Mouse (Mus musculus) stomach, embryonic 14.5 days (tissue): ENCODE results near the gene Aig1. TPM values are rescaled to one million over a fixed set of nuclear protein-coding genes. Genes with fewer than 3 reads are reported as not detected.

ENCODE experiments used
- ATAC-seq: fragments of 200-750 bp; cut with Nextera tagmentation; 2 replicates; pipeline ENCODE4 v1.8.0; 2017; ENCODE audit warnings: low read depth, moderate TSS enrichment; ENCODE audit not compliant: insufficient number of reproducible peaks, insufficient read depth, low FRiP score
- H3K27ac ChIP-seq: fragments of 300-500 bp; sonication (generic); 2 replicates; pipeline ENCODE4 v1.5.1; 2014; ENCODE audit warnings: mild to moderate bottlenecking, low read length, moderate library complexity, mixed read lengths
- H3K27me3 ChIP-seq: fragments of 300-500 bp; sonication (generic); 2 replicates; pipeline ENCODE4 v1.6.1; 2014; ENCODE audit warnings: low read length, control low read depth, mixed read lengths; ENCODE audit not compliant: control insufficient read depth, insufficient read depth
- H3K36me3 ChIP-seq: fragments of 300-500 bp; sonication (generic); 2 replicates; pipeline ENCODE4 v1.6.1; 2014; ENCODE audit warnings: mild to moderate bottlenecking, control low read depth, low read length, moderate library complexity, mixed read lengths; ENCODE audit not compliant: control insufficient read depth, insufficient read depth
- H3K4me1 ChIP-seq: fragments of 300-500 bp; sonication (generic); 2 replicates; pipeline ENCODE4 v1.6.1; 2014; ENCODE audit warnings: low read length, control low read depth, mixed read lengths; ENCODE audit not compliant: control insufficient read depth, insufficient read depth
- H3K4me2 ChIP-seq: fragments of 300-500 bp; sonication (generic); replicated peaks from 2 replicates; pipeline ENCODE4 v1.6.1; 2014; ENCODE audit warnings: low read depth, low read length, control low read depth
- H3K4me3 ChIP-seq: fragments of 300-500 bp; sonication (generic); 2 replicates; pipeline ENCODE4 v1.5.1; 2014; ENCODE audit warnings: low read depth, low read length, control low read depth
- H3K9ac ChIP-seq: fragments of 300-500 bp; sonication (generic); replicated peaks from 2 replicates; pipeline ENCODE4 v1.6.1; 2014; ENCODE audit warnings: low read depth, mild to moderate bottlenecking, control low read depth, low read length, moderate library complexity, mixed read lengths
- H3K9me3 ChIP-seq: fragments of 300-500 bp; sonication (generic); 2 replicates; pipeline ENCODE4 v1.6.1; 2016; ENCODE audit warnings: low read depth, low read length, control low read depth; ENCODE audit not compliant: control insufficient read depth
- WGBS: fragments of 180-500 bp; shearing (Covaris S2); extraction: QIAGEN DNeasy Blood & Tissue Kit; methylation state at CpG from one replicate; pipeline ENCODE4 v1.1.7; 2014; 5-methylcytosine and 5-hydroxymethylcytosine counted together
- polyA plus RNA-seq: library from polyadenylated mRNA; unstranded; fragments of >200 nt; fragmentation: Nextera tagmentation; extraction: Ambion mirVana; gene quantifications from 2 replicates; pipeline ENCODE4 v1.2.1, GENCODE M21; 2014

The Aig1 gene
- polyA plus RNA-seq, 1 experiment from 2014 or later: 38.6 TPM

GRCm38 (mm10) chr10:13652061-13652460 lies 216.7 kb downstream of the Aig1 start:
- Histone ChIP-seq H3K4me1 (no peaks in the 10 kb centered on the region), H3K9me3 (no peaks in the 10 kb centered on the region), H3K4me3 (no peak overlapping the region), H3K36me3 (no peaks in the 10 kb centered on the region), H3K9ac (no peak overlapping the region), H3K27ac (no peak overlapping the region), H3K4me2 (no peak overlapping the region), H3K27me3 (no peaks in the 10 kb centered on the region)
- ATAC-seq: no peak
- WGBS: 89% methylated on average over 4 of the region's 4 CpGs

- ATAC-seq: 0 out of 2 replicates have a peak, but pooled peaks have one; percentile 23
- Histone ChIP-seq H3K4me1 (no peaks in the 10 kb centered on the region), H3K4me2 (no peak overlapping the region), H3K27me3 (no peaks in the 10 kb centered on the region), H3K9me3 (no peaks in the 10 kb centered on the region), H3K27ac (no peak overlapping the region), H3K9ac (no peak overlapping the region), H3K36me3 (no peaks in the 10 kb centered on the region), H3K4me3 (no peak overlapping the region)
- 17% methylated on average over 7 of the region's 7 CpGs for WGBS
These were observed 227.0 kb downstream of the Aig1 start for GRCm38 (mm10) chr10:13641750-13642149.

- Histone ChIP-seq H3K27ac (no peak overlapping the region), H3K4me2 (no peak overlapping the region), H3K27me3 (no peaks in the 10 kb centered on the region), H3K4me1 (no peaks in the 10 kb centered on the region), H3K9me3 (no peaks in the 10 kb centered on the region; the same call in 1 of the 2 replicates), H3K4me3 (no peak overlapping the region), H3K9ac (no peak overlapping the region), H3K36me3 (no peaks in the 10 kb centered on the region)
- 61% methylated on average over 3 of the region's 3 CpGs for WGBS
- ATAC-seq: no peak
These were observed 237.0 kb downstream of the Aig1 start for GRCm38 (mm10) chr10:13631796-13632195.

GRCm38 (mm10) chr10:13623735-13624134 lies 245.0 kb downstream of the Aig1 start:
- Histone ChIP-seq H3K9me3 (no peaks in the 10 kb centered on the region), H3K9ac (no peak overlapping the region), H3K27me3 (no peaks in the 10 kb centered on the region), H3K4me1 (no peaks in the 10 kb centered on the region), H3K36me3 (no peaks in the 10 kb centered on the region), H3K4me2 (no peak overlapping the region), H3K27ac (no peak overlapping the region), H3K4me3 (no peak overlapping the region)
- 79% methylated on average over 5 of the region's 5 CpGs for WGBS
- ATAC-seq: no peak

GRCm38 (mm10) chr10:13600926-13601325 lies 267.9 kb downstream of the Aig1 start:
- no peak overlapping the region for H3K27ac ChIP-seq
- H3K9ac ChIP-seq: no peak overlapping the region
- no peak overlapping the region for H3K4me3 ChIP-seq
- no peaks in the 10 kb centered on the region for H3K4me1 ChIP-seq
- H3K4me2 ChIP-seq: no peak overlapping the region
- 72% methylated on average over 2 of the region's 2 CpGs for WGBS
- no peaks in the 10 kb centered on the region for H3K27me3 ChIP-seq
- ATAC-seq: no peak
- H3K9me3 ChIP-seq: no peaks in the 10 kb centered on the region
- H3K36me3 ChIP-seq: no peaks in the 10 kb centered on the region

- Histone ChIP-seq H3K9me3 (no peaks in the 10 kb centered on the region), H3K4me2 (no peak overlapping the region), H3K36me3 (no peaks in the 10 kb centered on the region), H3K27me3 (no peaks in the 10 kb centered on the region), H3K4me3 (no peak overlapping the region), H3K4me1 (no peaks in the 10 kb centered on the region), H3K9ac (no peak overlapping the region), H3K27ac (no peak overlapping the region)
- no peak for ATAC-seq
- 67% methylated on average over 8 of the region's 8 CpGs for WGBS
These were observed 271.3 kb downstream of the Aig1 start for GRCm38 (mm10) chr10:13597491-13597890.

Other genes with a start within 250 kb of the Aig1 start
- 10.6 and 11.5 TPM in 2 replicates for gene Hivep2, start 97.1 kb upstream of the Aig1 start, polyA plus RNA-seq